Mouse (Mus musculus): ENCODE data around the gene Pakap. TPM values are rescaled to one million over a fixed set of nuclear protein-coding genes. Genes with fewer than 3 reads are reported as not detected.

Pakap gene
- polyA plus RNA-seq, 1 experiment from 2014 or later = 25.3 TPM

DNA sequence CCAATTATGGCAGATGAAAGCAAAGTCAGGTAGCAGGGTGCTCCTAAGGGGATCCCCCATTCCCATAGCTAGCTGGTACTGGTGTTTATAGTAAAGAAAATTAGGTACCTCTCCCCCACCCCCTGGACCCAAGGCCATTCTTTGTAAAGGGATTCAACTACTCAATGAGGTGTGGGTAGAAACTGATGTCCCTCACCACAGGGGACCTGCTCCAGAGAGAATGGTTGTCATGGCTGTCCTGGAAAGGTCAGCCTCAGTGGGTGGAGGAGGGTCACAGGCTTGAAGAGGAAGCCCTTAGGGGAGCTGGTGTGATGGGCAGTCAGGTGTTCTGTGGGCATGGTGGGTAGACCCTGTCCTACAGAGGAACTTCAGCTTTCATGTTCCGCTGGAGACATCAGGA is 352.5 kb downstream of the Pakap start:
- no peak overlapping the region for H3K27ac ChIP-seq
- peaks cover 19% of the 10 kb centered on the region for H3K27me3 ChIP-seq (ENCODE audit: insufficient read depth, poor library complexity, severe bottlenecking)
- peaks cover 36% of the 10 kb centered on the region for H3K4me1 ChIP-seq (replicated peaks)
- 51% methylated on average over 1 of the region's 1 CpGs for WGBS
- DNase-seq (ENCODE audit: low spot score) = no peak
- no peak overlapping the region for H3K4me3 ChIP-seq
- H3K36me3 ChIP-seq = no peaks in the 10 kb centered on the region
- H3K9me3 ChIP-seq = no peaks in the 10 kb centered on the region

DNA sequence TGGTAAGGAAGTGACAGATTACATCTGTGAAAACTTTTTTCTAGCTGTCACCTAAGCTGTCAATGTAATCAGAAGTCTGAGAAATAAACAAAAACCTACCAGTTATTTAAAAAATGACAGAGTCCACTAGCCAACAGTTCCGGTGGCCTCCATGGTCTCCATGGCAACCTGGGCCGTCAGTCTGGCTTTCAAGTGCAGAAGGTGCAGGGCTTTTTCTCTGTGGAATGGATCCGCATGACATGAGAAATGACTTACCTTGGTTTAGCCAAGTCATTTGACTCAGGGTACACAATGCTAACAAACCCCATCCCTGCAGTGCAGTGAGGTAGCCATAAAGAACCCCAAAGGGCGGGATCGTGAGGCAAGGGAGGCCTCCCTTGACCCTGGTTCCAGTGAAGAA is 354.2 kb downstream of the Pakap start:
- Histone ChIP-seq H3K36me3 (no peaks in the 10 kb centered on the region), H3K9me3 (no peaks in the 10 kb centered on the region), H3K4me3 (no peak overlapping the region), H3K27ac (0 out of 2 replicates have a peak overlapping the region, but pooled peaks have one; percentile 18), H3K27me3 (ENCODE audit: insufficient read depth, poor library complexity, severe bottlenecking) (peaks cover 6% of the 10 kb centered on the region), H3K4me1 (replicated peaks) (peaks cover 26% of the 10 kb centered on the region)
- WGBS = 34% methylated on average over 5 of the region's 5 CpGs
- DNase-seq (ENCODE audit: low spot score) = peak; percentile 24

DNA sequence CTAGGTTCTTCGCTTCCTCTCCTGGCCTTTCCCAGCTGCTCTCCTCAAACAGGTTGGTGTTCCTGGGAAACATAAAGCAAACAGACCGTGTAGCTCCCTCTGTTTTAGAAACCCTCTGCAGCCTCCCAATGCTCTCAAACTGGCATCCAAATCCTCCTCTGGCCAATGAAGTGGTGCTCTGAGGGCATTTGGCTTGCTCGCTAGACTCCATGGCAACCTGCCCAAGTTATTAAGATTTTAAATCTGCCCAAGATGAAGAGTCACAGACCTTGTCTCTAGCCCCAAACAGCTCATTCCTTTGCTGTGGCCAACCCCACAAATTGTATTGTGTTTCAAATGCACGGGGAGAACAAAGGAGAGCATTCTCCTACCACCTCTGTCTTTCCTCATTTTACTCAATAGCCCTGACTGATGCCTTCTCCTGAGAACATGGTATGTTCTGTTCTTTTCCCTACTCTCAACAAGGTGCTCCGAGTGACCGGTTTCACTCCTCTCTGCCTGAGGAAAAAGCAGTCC is 356.6 kb downstream of the Pakap start:
- Histone ChIP-seq H3K4me1 (replicated peaks) (peaks cover 23% of the 10 kb centered on the region), H3K27ac (no peak overlapping the region), H3K4me3 (no peak overlapping the region), H3K36me3 (no peaks in the 10 kb centered on the region), H3K27me3 (ENCODE audit: insufficient read depth, poor library complexity, severe bottlenecking) (no peaks in the 10 kb centered on the region), H3K9me3 (no peaks in the 10 kb centered on the region)
- no peak for DNase-seq (ENCODE audit: low spot score)
- WGBS = 80% methylated on average over 6 of the region's 6 CpGs

DNA sequence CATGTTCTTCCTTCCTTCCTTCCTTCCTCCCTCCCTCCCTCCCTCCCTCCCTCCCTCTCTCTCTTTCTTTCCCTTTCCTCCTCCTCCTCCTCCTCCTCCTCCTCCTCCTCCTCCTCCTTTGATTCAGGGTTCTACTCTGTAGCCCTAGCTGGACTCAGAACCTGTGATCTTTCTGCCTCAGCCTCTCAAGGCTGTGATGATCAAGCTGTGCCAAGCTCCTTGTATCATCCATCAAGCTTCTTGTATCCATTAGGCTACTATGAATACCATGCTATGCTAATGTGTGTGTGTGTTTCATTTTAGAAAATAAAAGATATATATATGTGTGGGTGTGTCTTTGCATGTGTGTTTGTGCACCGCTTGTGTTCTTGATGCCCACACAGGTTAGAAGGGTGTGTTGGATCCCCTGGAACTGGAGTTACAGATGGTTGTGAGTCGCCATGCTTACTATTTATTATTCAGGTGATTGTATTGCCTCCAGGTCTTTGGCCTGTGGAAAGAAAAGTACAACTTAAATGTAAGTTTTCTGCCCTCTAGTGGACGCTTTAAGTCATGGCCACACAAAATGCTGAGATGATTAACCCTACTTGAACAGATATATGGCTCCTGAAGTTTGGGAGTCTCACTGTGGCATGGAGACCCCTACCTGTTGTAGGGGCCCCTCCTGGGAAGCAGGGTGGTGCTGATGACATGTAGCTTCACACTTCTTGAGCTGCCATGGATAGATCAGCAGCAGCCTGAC is 359.7 kb downstream of the Pakap start:
- peaks cover 5% of the 10 kb centered on the region; the same call in 1 of the 2 replicates for H3K9me3 ChIP-seq
- 28% methylated on average over 3 of the region's 3 CpGs for WGBS
- no peaks in the 10 kb centered on the region for H3K36me3 ChIP-seq
- H3K27ac ChIP-seq = no peak overlapping the region
- no peaks in the 10 kb centered on the region for H3K27me3 ChIP-seq (ENCODE audit: insufficient read depth, poor library complexity, severe bottlenecking)
- H3K4me3 ChIP-seq = no peak overlapping the region
- DNase-seq (ENCODE audit: low spot score) = no peak
- peaks cover under 1% of the 10 kb centered on the region for H3K4me1 ChIP-seq (replicated peaks)

DNA sequence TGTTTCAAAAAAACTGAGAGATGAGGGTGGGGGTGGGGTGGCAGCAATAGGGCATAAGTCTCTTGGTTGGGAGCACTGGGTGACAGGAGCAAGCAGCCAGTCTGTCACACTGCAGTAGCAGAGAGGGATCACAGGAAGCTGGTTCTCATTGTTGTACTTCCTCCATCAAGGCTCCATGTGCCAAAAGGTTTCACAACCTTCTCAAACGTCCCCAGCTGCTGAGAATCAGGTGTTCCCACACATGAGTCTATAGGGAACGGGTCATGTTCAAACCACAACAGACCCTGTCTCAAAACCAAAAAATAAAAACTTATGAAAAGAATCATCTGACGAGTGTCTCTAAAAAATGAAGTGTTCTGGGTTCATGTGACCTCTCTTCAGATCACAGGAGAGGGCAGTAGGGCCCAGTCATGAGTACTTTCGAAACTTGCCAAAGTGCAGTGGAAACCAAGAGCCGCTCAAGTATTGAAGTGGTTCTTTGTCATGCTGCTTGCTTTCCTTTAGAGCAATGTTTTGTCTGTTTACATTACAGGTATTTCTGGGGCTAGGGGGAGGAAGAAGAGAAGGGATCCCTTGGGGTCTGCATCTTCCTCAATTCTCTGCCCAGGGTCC is 362.7 kb downstream of the Pakap start:
- 82% methylated on average over 5 of the region's 5 CpGs for WGBS
- Histone ChIP-seq H3K4me3 (no peak overlapping the region), H3K4me1 (replicated peaks) (no peaks in the 10 kb centered on the region), H3K36me3 (no peaks in the 10 kb centered on the region), H3K9me3 (peaks cover 8% of the 10 kb centered on the region; the same call in 1 of the 2 replicates), H3K27ac (no peak overlapping the region), H3K27me3 (ENCODE audit: insufficient read depth, poor library complexity, severe bottlenecking) (no peaks in the 10 kb centered on the region)
- no peak for DNase-seq (ENCODE audit: low spot score)

DNA sequence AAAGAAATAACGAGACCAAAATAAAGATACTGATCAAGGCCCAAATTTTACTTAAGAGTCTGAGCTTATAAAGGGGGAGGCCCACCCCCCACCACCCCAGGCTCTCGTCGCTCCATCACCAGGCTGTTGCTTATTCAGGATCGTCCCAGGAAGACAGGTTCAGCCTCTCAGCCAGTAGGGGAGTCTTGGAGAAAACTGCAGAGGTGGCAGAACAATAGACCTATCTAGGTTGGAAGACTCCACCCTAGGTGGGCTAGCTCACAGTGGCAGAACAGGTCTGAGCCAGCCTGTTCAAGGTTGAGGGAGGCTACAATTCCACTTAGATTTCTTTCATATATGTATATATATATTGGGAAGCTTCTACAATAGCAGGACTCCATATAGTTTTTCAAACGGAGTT is 366.2 kb downstream of the Pakap start:
- Histone ChIP-seq H3K4me1 (replicated peaks) (0 out of 2 replicates have a peak, but pooled peaks cover 3% of the 10 kb centered on the region), H3K36me3 (no peaks in the 10 kb centered on the region), H3K27ac (no peak overlapping the region), H3K4me3 (no peak overlapping the region), H3K27me3 (ENCODE audit: insufficient read depth, poor library complexity, severe bottlenecking) (no peaks in the 10 kb centered on the region), H3K9me3 (peaks cover 8% of the 10 kb centered on the region; the same call in 1 of the 2 replicates)
- WGBS = 78% methylated on average over 5 of the region's 5 CpGs
- DNase-seq (ENCODE audit: low spot score) = no peak

DNA sequence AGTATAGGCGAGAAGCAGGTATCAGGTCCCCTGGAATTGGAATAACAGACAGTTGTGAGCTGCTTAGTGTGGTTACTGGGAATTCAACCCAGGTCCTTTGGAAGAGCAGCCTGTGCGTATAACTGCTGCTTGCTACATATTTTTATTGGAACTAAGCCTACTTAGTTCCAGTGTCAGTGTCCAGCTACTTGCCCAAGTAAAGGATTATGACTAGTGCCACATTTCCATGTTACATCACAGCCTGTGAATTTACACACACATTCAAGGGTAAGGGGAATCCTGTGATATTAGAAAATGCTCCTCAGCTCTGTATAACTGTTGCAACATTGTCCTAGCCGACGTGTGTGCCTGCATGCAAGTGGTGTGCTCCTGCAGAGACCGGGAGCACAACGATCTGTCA is 369.3 kb downstream of the Pakap start:
- H3K4me3 ChIP-seq = no peak overlapping the region
- H3K27me3 ChIP-seq (ENCODE audit: insufficient read depth, poor library complexity, severe bottlenecking) = no peaks in the 10 kb centered on the region
- H3K4me1 ChIP-seq (replicated peaks) = 0 out of 2 replicates have a peak, but pooled peaks cover 3% of the 10 kb centered on the region
- WGBS = 89% methylated on average over 6 of the region's 6 CpGs
- DNase-seq (ENCODE audit: low spot score) = no peak
- no peak overlapping the region for H3K27ac ChIP-seq
- H3K36me3 ChIP-seq = peaks cover 6% of the 10 kb centered on the region
- H3K9me3 ChIP-seq = peaks cover 7% of the 10 kb centered on the region; the same call in 1 of the 2 replicates

DNA sequence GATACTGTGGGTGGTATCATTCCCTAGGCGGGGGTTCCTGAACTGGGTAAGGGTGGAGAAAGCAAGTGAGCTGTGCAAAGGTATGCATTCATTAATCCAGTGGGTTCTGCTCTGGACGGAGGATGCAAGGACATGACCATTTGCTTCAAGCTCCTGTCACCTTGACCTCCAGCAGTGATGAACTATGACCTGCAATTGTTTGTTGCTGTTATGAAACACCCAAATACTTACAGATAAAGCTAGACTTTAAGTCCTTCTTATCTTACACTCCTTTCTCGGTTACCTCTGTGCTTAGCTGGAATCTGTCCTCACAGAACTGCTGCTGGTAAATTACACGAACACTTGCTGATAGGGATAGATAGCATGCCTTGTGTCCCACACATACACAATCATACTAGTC is 372.7 kb downstream of the Pakap start:
- Histone ChIP-seq H3K27ac (no peak overlapping the region), H3K9me3 (no peaks in the 10 kb centered on the region), H3K36me3 (peaks cover 40% of the 10 kb centered on the region), H3K4me1 (replicated peaks) (0 out of 2 replicates have a peak, but pooled peaks cover 3% of the 10 kb centered on the region), H3K4me3 (no peak overlapping the region), H3K27me3 (ENCODE audit: insufficient read depth, poor library complexity, severe bottlenecking) (no peaks in the 10 kb centered on the region)
- 93% methylated on average over 4 of the region's 4 CpGs for WGBS
- DNase-seq (ENCODE audit: low spot score) = no peak

DNA sequence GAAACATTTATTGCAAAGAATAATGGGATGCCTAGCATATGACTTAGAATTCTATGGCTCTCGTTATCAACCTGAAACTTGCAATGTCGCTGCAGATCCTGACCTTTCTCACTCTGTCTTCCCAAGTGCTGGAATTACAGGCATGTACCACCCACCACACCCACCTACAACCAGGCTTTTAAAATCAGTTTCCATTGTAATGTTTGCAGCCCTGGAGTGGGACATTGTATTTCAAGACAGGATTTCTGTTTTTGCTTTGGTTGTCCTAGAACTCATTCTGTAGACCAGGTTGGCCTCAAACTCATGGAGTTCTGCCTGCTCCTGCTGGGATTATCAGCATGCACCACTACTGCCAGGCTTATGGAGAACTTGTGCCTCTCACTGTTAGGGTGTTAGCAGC is 374.9 kb downstream of the Pakap start:
- H3K4me3 ChIP-seq = no peak overlapping the region
- DNase-seq (ENCODE audit: low spot score) = no peak
- no peak overlapping the region for H3K27ac ChIP-seq
- 96% methylated on average over 2 of the region's 2 CpGs for WGBS
- H3K4me1 ChIP-seq (replicated peaks) = no peaks in the 10 kb centered on the region
- H3K36me3 ChIP-seq = peaks cover 62% of the 10 kb centered on the region
- H3K27me3 ChIP-seq (ENCODE audit: insufficient read depth, poor library complexity, severe bottlenecking) = no peaks in the 10 kb centered on the region
- H3K9me3 ChIP-seq = no peaks in the 10 kb centered on the region

Other genes starting within 250 kb of the Pakap start
- 2.3 and 2.4 TPM in 2 replicates for gene Palm2, start 133.9 kb upstream of the Pakap start, polyA plus RNA-seq (2016; fragmentation: Nextera tagmentation; extraction: Ambion mirVana)
- 30.2 and 31.8 TPM in 2 replicates for gene Akap2, start 149.5 kb downstream of the Pakap start, polyA plus RNA-seq (2016; fragmentation: Nextera tagmentation; extraction: Ambion mirVana)